Mouse (Mus musculus): ENCODE data around the gene Stk17b.

- TF ChIP-seq ZC3H11A (IDR thresholded peaks at IDR 0.05; ENCODE audit: borderline replicate concordance, low read depth, low read length) (no peak), CHD2 (IDR thresholded peaks at IDR 0.05; ENCODE audit: low read depth, low read length) (no peak), ZNF384 (IDR thresholded peaks at IDR 0.05; ENCODE audit: low read depth, low read length) (no peak)
Measured at GRCm38 (mm10) chr1:53748571-53748970, 36.5 kb downstream of the Stk17b start.
